Mouse (Mus musculus): Measurements from ENCODE around the gene Efl1. TPM values are rescaled to one million over a fixed set of nuclear protein-coding genes. Genes with fewer than 3 reads are reported as not detected.
A peak's percentile ranks its signal among the peaks of the same experiment; 100 is the strongest.
"Not testable (repeated sequence)": the region's sequence is repeated elsewhere in the genome, so short reads cannot be mapped to it uniquely, and the experiment has no call there.

Gene Efl1
- total RNA-seq, 1 experiment from 2014 or later: 34.4 TPM

DNA sequence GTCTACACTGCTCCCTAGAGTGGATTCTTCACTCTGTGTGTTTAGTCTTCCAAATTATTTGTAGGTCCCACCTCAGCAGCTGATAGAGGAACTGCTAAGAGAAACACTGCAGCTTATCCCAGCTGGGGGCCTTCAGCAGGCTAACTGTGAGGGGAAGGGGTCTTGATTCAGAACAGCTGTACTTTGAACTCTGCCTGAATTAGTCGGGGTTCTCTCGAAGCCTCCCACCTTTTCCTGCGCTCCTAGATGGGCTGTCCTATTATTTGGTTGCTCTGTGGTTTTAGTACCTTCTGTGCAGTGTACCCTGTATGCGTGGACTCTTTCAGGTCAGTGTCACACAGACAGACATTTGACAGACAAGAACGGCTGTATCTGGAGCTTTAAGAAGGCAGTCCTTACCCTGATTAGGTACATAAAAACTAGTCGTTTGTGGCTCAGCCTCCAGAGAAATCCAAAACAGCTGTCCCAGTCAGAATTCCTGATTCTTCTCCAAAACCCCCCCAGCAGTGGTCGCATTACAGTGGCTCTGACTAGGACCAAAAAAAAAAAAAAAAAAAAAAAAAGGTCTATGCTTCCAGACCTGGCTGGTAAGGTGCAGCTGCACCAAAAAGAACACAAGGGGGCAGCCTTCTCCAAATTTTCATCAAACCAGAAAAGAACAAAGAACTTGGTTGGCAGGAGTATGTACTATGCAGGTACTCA is 66.9 kb downstream of the Efl1 start:
- ATAC-seq (replicated peaks in 1 of 2; ENCODE audit: insufficient read depth in 1 of 2, low FRiP score in 2 of 2, low TSS enrichment in 1 of 2, low read depth in 1 of 2, poor library complexity in 2 of 2, severe bottlenecking in 2 of 2): peak; percentile 84 to 85

DNA sequence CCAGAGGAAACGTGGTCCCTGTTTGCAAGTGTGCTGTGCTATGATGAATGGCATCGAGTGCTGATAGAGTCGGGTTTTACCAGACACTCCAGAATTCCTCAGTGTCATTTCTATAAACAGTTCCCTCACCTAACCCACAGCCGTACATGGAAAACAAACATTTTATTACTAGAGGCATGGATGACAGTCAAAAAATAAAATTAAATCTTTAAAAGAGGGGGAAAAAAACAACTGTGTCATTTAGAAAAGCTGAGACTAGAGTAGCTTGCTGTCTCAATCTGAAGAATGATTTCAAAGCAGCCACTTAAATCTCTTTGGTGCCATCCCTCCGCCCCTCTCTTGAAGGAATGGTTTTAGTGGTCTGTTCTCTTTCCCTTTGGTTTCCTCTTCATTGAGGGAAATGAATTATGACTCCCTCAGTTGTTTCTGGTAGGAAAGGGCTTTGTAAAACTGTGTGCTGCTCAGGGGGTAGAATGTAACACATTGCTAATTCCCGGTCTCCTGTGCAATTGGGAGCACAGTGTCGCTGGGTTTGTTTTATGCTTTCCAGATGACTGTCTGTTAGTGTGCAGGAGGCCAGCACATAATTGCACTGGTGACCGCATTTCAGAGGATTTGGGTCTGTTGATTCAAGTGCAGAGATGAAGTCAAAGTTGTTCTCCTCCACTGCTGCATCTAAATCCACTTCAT is 67.6 kb downstream of the Efl1 start:
- peak; percentile 26 to 47; a peak in 2 of 4 replicates for ATAC-seq (replicated peaks in 1 of 2; ENCODE audit: insufficient read depth in 1 of 2, low FRiP score in 2 of 2, low TSS enrichment in 1 of 2, low read depth in 1 of 2, poor library complexity in 2 of 2, severe bottlenecking in 2 of 2)

DNA sequence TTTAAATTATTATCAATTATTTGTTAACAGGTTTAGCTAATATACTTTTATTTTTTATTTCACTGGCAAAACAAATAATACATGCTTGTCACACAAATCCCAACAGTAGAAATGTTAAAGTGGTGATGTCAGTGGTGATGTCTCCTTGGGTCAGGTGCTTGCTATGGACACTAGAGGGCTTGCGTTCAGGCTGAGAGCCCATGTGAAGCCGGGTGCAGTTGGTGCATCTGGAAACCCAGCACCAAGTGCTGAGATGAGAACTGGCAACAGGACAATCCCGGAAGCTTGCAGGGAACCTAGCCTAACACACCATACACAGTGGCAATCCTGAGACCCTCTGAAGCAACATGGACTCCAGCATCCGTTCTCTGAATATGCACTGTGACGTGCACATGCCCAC is 70.9 kb downstream of the Efl1 start:
- ATAC-seq (replicated peaks in 1 of 2; ENCODE audit: insufficient read depth in 1 of 2, low FRiP score in 2 of 2, low TSS enrichment in 1 of 2, low read depth in 1 of 2, poor library complexity in 2 of 2, severe bottlenecking in 2 of 2): no peak

DNA sequence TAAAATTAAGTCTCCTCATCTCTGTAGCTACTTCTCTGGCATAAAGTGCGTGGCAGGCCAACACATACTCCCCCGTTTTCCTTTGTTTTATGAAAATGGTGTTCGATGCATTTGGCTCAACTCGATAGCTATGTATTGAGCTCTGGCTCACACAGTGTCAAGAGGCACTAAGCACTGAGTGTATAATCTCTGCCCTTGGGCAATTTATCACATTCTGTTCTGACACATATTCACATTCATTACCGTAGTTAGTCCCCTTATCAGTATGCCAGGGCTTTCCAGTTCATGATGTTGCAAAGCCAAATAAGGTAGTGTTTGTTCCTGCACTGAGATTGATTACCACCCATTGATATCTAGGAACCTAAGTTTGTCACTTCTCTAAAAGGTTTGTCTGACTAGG is 71.3 kb downstream of the Efl1 start:
- no peak for ATAC-seq (replicated peaks in 1 of 2; ENCODE audit: insufficient read depth in 1 of 2, low FRiP score in 2 of 2, low TSS enrichment in 1 of 2, low read depth in 1 of 2, poor library complexity in 2 of 2, severe bottlenecking in 2 of 2)

DNA sequence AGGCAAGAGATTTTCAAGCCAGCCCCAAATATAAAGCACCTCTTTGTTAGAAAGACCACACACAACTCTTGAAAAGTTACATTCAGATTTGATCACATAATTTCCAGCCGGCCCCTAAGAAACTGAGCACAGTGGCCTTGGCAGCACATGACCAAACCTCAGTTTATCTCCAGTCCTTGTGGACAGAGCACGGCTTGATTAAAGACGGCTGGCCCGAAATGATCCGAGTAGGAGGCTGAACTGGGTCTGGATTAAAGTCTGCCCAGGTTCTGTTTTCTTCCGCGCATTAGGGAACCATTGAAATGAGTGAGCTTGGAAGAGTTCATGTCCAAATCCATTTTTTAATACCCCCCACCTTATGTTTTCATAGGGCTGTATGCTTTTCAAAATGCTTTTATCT is 72.1 kb downstream of the Efl1 start:
- ATAC-seq (replicated peaks in 1 of 2; ENCODE audit: insufficient read depth in 1 of 2, low FRiP score in 2 of 2, low TSS enrichment in 1 of 2, low read depth in 1 of 2, poor library complexity in 2 of 2, severe bottlenecking in 2 of 2): no peak

DNA sequence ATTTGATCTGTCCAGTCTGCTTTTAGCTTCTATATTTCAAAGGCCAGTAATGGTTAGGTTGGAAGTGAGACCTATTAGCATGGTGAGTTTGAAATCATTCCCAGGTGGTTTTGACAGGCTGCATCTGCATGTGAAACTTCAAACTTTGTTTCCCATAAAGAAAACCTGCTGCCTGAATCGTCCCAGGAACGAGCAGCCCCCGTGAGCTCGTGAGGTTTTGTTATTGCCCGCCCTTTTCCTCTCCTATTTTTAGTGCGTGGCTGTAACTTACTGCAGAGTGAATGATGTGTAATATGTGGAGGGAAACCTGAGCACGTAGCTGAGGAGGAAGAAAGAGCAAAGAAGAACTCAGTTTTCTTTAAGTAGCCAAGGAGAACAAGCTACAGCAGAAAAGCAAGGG is 72.5 kb downstream of the Efl1 start:
- 0 out of 4 replicates have a peak, but pooled peaks have one; percentile 14 to 20 for ATAC-seq (replicated peaks in 1 of 2; ENCODE audit: insufficient read depth in 1 of 2, low FRiP score in 2 of 2, low TSS enrichment in 1 of 2, low read depth in 1 of 2, poor library complexity in 2 of 2, severe bottlenecking in 2 of 2)

DNA sequence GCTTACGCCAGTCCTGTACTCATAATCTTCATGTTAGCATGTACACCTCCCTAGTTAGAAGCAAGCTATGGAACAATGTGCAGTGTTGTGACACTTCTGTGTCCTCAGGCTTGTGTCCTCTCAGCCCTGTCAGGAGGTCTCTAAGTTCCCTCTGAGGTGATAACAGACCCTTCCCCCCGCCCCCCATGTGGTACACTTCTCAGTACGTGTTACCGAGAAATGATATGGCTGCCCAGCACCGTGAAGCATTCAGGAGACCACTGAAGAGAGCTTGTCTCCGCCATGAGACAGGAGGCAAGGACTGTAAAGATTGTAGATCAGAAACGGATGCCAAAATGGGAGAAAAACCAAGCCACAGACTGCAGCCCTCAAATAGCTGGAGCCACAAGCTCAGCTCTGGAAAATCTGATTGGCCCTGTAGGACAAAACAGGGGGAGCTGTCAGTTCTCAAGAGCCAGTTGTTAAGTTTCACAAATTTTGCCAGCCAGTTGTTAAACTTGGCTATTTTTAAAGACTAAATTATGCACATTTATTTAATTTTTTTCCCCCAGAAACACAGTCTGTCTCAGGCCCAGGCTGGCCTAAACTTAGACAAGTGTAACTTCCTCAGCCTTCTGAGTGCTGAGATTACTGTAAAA is 74.2 kb downstream of the Efl1 start:
- no peak for ATAC-seq (replicated peaks in 1 of 2; ENCODE audit: insufficient read depth in 1 of 2, low FRiP score in 2 of 2, low TSS enrichment in 1 of 2, low read depth in 1 of 2, poor library complexity in 2 of 2, severe bottlenecking in 2 of 2)

DNA sequence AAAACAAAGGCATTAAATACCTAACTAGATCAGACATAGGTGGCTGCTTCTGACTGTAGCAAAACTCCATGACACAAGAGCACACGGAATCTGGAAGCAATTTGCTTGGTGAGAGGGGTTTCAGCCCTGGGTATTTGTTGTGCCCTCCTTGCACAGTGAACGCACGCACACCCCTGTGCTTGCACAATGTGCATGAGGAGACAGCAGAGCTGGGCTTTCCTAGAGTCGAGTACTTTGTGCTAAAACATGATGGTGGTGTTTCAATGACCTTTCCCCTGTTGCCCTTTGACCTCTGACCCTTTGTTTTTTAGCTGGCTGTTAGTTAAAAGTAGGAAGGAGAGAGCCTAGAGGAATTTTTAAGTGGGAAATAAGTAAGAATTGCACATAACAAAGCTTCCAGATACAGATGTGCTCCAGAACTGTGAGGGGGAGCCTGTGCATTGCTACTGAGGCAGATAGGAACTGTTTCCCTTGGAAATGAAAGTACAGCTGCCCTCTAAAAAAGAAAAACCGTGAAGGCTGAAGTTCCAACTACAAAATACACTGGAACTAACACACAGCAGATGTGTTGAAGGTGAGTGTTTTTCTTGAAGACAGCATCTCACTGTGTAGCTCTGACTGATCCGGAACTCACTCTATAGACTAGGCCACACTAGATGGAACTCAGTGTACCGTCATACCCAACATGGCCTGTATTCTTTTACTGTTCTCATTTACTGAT is 74.9 kb downstream of the Efl1 start:
- no peak for ATAC-seq (replicated peaks in 1 of 2; ENCODE audit: insufficient read depth in 1 of 2, low FRiP score in 2 of 2, low TSS enrichment in 1 of 2, low read depth in 1 of 2, poor library complexity in 2 of 2, severe bottlenecking in 2 of 2)

DNA sequence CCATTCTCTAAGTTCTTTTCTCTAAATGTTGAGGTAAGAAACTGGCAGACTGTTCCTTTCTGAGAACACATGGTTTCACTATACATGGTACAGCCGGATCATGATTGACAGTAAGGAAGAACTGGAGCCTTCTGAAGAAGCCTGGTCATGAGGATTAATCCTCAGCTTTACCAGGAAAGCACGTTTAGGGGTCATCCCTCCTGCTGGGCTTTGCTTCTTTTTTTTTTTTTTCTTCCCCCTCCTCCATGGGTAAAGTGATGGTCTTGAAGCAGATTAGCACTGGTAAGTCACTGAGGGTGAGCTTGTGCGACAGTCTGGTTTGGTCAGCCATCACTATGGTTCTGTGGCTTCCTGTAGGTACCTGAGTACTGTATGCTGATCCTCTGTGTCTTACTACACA is 76.1 kb downstream of the Efl1 start:
- ATAC-seq (replicated peaks in 1 of 2; ENCODE audit: insufficient read depth in 1 of 2, low FRiP score in 2 of 2, low TSS enrichment in 1 of 2, low read depth in 1 of 2, poor library complexity in 2 of 2, severe bottlenecking in 2 of 2): no peak

DNA sequence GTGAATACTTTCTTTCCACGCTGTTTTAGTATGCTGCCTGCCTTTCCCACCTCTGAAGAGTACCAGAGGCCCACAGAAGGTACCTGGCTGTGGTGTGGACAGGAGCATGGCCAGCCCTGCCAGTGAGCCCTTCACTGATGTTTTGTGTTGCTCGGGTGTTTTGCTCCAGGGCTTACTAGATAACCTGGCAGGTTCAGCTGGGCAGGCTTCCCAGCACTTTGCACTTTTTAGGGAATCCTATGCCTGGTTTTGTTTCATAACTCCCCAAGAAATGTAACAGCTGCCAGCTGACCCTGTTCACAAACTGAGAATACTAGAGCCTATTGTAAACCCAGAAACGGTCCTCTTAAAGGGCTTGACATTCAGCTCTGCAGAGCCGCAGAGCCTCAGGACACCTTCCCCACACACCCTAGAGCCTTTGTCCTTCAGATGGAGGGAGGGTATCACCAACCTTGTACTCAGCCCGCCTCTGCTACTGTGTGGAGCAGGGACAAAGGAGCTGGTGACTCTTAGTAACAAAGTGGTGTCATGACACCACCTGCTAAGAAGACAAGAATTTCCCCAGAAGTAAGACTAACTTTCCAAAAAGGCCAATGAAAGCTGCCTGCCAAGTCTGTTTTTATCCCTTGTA is 76.7 kb downstream of the Efl1 start:
- ATAC-seq (replicated peaks in 1 of 2; ENCODE audit: insufficient read depth in 1 of 2, low FRiP score in 2 of 2, low TSS enrichment in 1 of 2, low read depth in 1 of 2, poor library complexity in 2 of 2, severe bottlenecking in 2 of 2): no peak

DNA sequence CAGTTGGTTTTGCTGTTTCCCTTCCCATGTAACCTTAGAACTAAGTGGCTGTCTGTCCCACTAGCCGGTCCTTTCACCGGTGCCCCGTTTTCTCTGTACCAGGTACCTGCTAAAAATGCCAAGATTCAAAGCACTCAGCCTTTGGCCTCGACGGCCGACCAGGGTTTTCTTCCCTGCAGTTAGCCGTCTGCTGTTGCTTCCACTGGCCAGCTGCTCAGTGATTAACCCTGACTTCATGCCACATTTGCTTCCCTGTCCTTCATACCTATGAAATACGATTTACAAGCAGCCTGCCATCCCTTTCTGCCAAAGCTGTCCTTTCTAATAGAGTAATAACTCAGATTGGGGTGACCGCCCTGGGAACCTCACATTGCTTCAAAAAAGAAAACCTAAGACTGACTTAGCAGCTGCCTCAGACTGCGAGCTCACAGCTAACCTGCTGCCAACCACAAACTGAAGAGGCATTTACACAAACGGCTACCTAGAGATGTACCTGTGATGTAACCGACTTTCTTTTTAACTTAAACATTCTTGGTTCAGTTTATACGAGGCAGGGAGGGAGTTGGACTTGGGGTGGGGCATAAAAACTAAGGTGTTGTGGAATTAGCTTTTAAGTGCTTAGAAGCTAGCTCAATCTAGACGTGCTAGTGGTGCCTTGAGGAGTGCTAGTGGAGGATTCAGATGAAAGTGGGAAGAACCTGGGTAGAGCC is 77.5 kb downstream of the Efl1 start:
- no peak for ATAC-seq (replicated peaks in 1 of 2; ENCODE audit: insufficient read depth in 1 of 2, low FRiP score in 2 of 2, low TSS enrichment in 1 of 2, low read depth in 1 of 2, poor library complexity in 2 of 2, severe bottlenecking in 2 of 2)

DNA sequence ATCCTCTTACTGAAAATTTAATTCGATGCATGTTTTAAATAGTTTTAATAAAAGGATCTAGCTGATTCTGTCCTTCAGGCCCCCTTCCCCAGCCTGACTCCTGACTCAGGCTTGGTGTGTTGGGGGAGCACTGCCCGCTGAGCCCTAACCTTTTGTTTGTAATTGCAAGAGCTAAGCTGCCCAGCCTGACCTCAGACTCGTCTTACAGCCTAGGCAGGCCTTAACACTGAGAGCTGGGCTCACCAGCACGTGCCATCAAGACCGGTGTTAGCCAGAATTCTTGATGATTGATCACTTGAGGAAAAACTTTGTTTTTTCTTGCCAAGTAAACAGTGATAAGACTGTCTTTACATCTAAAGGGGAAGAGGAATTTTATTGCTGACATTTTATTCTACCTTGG is 78.7 kb downstream of the Efl1 start:
- ATAC-seq (replicated peaks in 1 of 2; ENCODE audit: insufficient read depth in 1 of 2, low FRiP score in 2 of 2, low TSS enrichment in 1 of 2, low read depth in 1 of 2, poor library complexity in 2 of 2, severe bottlenecking in 2 of 2): no peak

DNA sequence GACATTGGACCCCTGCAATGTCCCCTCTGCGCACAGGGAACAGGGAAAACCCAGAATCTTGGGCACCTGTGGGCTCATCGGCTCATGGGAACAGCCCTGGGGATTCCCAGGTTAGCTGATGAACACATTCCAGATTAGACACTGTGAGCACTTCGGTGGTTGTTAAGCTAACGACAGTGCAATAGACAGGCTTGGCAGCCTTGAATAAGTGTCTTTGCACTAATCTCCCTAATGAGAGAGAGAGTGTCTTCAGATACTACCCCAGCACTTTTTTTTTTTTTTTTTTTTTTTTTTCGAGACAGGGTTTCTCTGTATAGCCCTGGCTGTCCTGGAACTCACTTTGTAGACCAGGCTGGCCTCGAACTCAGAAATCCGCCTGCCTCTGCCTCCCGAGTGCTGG is 80.6 kb downstream of the Efl1 start:
- not testable (repeated sequence) for ATAC-seq (replicated peaks in 1 of 2; ENCODE audit: insufficient read depth in 1 of 2, low FRiP score in 2 of 2, low TSS enrichment in 1 of 2, low read depth in 1 of 2, poor library complexity in 2 of 2, severe bottlenecking in 2 of 2)

DNA sequence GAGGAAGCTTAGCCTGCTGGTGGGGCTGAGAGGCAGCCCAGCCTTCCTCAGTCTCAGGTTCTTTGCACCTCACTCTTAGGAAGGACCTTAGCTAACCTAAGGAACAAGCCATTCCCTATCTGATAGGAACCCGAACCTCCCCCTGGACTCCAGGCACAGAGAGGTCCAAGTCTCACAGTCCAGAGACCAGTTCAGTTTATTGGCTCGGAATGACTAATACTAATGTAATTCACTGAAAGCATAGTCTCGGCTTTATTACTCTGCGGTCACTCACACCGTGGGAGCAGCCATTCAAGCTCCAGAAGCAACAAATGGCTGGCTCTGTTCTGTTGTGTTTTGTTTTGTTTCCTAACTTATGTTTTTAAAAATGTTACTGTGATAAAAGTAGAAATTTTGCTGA is 84.7 kb downstream of the Efl1 start:
- ATAC-seq (replicated peaks in 1 of 2; ENCODE audit: insufficient read depth in 1 of 2, low FRiP score in 2 of 2, low TSS enrichment in 1 of 2, low read depth in 1 of 2, poor library complexity in 2 of 2, severe bottlenecking in 2 of 2): no peak

DNA sequence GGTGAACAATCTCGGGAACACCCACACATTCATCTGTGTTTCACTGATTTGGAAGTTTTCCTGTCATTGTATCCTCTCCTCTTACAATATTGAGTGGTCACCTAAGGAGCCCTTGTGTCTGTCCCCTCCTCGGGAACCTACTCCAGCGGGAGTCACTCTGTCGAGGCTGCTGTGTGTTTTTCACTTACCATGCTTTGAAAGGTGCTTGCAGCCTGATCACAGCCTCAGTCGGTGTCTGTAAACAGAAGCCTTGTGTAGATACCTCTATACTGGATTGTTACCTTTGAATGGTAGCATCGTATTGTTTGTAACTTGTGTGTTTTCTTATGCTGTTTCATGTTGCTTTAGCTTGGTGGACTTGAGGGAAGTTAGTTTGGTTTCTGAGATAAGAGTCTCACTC is 85.6 kb downstream of the Efl1 start:
- ATAC-seq (replicated peaks in 1 of 2; ENCODE audit: insufficient read depth in 1 of 2, low FRiP score in 2 of 2, low TSS enrichment in 1 of 2, low read depth in 1 of 2, poor library complexity in 2 of 2, severe bottlenecking in 2 of 2): no peak

DNA sequence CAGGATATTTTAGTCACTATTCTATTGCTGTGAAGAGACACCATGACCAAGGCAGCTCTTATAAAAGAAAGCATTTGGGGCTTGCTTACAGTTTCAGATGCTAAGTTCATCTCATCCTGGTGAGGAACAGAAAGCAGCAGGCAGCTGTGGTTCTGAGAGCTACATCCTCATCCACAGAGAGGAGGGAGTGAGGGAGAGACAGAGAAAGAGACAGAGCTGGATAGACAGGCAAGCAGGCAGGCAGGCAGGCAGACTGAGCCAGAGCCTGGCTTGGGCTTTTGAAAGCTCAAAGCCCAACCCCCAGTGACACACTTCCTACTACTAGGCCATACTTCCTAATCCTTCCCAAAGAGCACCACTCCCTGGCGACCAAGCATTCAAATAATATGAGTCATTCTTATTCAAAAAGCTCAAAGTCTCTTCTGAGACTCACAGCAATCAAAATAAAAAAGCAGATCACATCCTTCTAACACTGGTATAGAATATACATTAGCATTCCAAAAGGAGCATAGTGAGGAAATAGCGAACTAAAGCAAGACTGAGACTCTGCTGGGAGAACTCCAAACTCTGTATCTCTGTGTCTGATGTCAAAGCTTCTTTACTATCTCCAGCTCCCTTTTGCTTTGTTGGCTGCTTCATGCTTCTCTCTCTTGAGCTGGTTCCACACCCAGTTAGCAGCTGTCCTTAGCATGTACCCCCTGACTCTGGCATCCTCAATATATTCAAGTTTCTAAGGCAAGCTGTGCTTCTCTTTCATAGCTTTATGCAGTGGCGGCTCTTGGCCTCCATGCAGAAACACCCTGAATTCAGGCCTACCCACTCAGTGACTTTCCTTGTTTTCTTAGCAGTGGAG is 86.6 kb downstream of the Efl1 start:
- ATAC-seq (replicated peaks in 1 of 2; ENCODE audit: insufficient read depth in 1 of 2, low FRiP score in 2 of 2, low TSS enrichment in 1 of 2, low read depth in 1 of 2, poor library complexity in 2 of 2, severe bottlenecking in 2 of 2): no peak

Data from hematopoietic stem cell, adult 5-6 weeks (primary cell).